Mouse (Mus musculus) hindbrain, embryonic 10.5 days (tissue): ENCODE data around the gene Gramd1b. TPM values are rescaled to one million over a fixed set of nuclear protein-coding genes. Genes with fewer than 3 reads are reported as not detected.

Experiments
- DNase-seq: peaks from one replicate; pipeline ENCODE4 v3.0.0-alpha.2; 2017; ENCODE audit warnings: low spot score
- H3K27ac ChIP-seq: fragments of 300-500 bp; sonication (generic); 2 replicates; pipeline ENCODE4 v1.5.1; 2016; ENCODE audit warnings: mild to moderate bottlenecking, moderate library complexity
- H3K27me3 ChIP-seq: fragments of 300-500 bp; sonication (generic); 2 replicates; pipeline ENCODE4 v1.6.1; 2016; ENCODE audit warnings: mild to moderate bottlenecking; ENCODE audit not compliant: poor library complexity, insufficient read depth, severe bottlenecking
- H3K36me3 ChIP-seq: fragments of 300-500 bp; sonication (generic); 2 replicates; pipeline ENCODE4 v1.6.1; 2016; ENCODE audit warnings: mild to moderate bottlenecking, moderate library complexity
- H3K4me1 ChIP-seq: fragments of 300-500 bp; sonication (generic); replicated peaks from 2 replicates; pipeline ENCODE4 v1.6.1; 2016; ENCODE audit warnings: mild to moderate bottlenecking
- H3K4me3 ChIP-seq: fragments of 300-500 bp; sonication (generic); 2 replicates; pipeline ENCODE4 v1.5.1; 2016; ENCODE audit warnings: mild to moderate bottlenecking, moderate library complexity
- H3K9me3 ChIP-seq: fragments of 300-500 bp; sonication (generic); 2 replicates; pipeline ENCODE4 v1.6.1; 2016; ENCODE audit warnings: mild to moderate bottlenecking, moderate library complexity
- WGBS: fragments of 180-500 bp; shearing (Covaris S2); methylation state at CpG from one replicate; pipeline ENCODE4 v1.1.7; 2016; 5-methylcytosine and 5-hydroxymethylcytosine counted together
- polyA plus RNA-seq: library from polyadenylated mRNA; unstranded; fragments of >200 nt; fragmentation: Nextera tagmentation; extraction: Ambion mirVana; gene quantifications from 2 replicates; pipeline ENCODE4 v1.2.1, GENCODE M21; 2016

Gene Gramd1b
- polyA plus RNA-seq, 1 experiment from 2014 or later, result 4.6 TPM

GRCm38 (mm10) chr9:40397036-40397435 lies 134.1 kb downstream of the Gramd1b start:
- peak; percentile 56 for DNase-seq
- H3K9me3 ChIP-seq, result no peaks in the 10 kb centered on the region
- H3K4me1 ChIP-seq, result peaks cover 16% of the 10 kb centered on the region
- no peaks in the 10 kb centered on the region for H3K36me3 ChIP-seq
- H3K27ac ChIP-seq, result peak overlapping the region; percentile 72
- H3K4me3 ChIP-seq, result peak overlapping the region; percentile 36
- no peaks in the 10 kb centered on the region for H3K27me3 ChIP-seq
- 25% methylated on average over 2 of the region's 2 CpGs for WGBS

GRCm38 (mm10) chr9:40396171-40396570 lies 135.0 kb downstream of the Gramd1b start:
- Histone ChIP-seq H3K4me1 (peaks cover 21% of the 10 kb centered on the region), H3K9me3 (no peaks in the 10 kb centered on the region), H3K27ac (no peak overlapping the region), H3K4me3 (no peak overlapping the region), H3K36me3 (no peaks in the 10 kb centered on the region), H3K27me3 (no peaks in the 10 kb centered on the region)
- DNase-seq, result no peak
- WGBS, result 91% methylated on average over 2 of the region's 2 CpGs

GRCm38 (mm10) chr9:40391852-40392695 lies 139.1 kb downstream of the Gramd1b start:
- Histone ChIP-seq H3K36me3 (no peaks in the 10 kb centered on the region), H3K4me3 (peak overlapping the region; percentile 45), H3K27me3 (no peaks in the 10 kb centered on the region), H3K4me1 (peaks cover 26% of the 10 kb centered on the region), H3K9me3 (no peaks in the 10 kb centered on the region), H3K27ac (peak overlapping the region; percentile 87)
- 19% methylated on average over 20 of the region's 20 CpGs for WGBS
- DNase-seq, result peak; percentile 81

GRCm38 (mm10) chr9:40391359-40391758 lies 139.8 kb downstream of the Gramd1b start:
- WGBS, result 53% methylated on average over 17 of the region's 17 CpGs

GRCm38 (mm10) chr9:40390904-40391303 lies 140.3 kb downstream of the Gramd1b start:
- Histone ChIP-seq H3K4me1 (peaks cover 24% of the 10 kb centered on the region), H3K27ac (peak overlapping the region; percentile 87; the same call in 1 of the 2 replicates), H3K4me3 (peak overlapping the region; percentile 45; the same call in 1 of the 2 replicates), H3K36me3 (no peaks in the 10 kb centered on the region), H3K9me3 (no peaks in the 10 kb centered on the region), H3K27me3 (no peaks in the 10 kb centered on the region)
- 34% methylated on average over 8 of the region's 8 CpGs for WGBS
- DNase-seq, result no peak

More at GRCm38 (mm10) chr9:40391359-40391758, 139.8 kb downstream of the Gramd1b start:
- H3K4me3 ChIP-seq, result peak overlapping the region; percentile 45
- no peaks in the 10 kb centered on the region for H3K9me3 ChIP-seq
- no peaks in the 10 kb centered on the region for H3K36me3 ChIP-seq
- H3K27ac ChIP-seq, result peak overlapping the region; percentile 87
- DNase-seq, result no peak
- no peaks in the 10 kb centered on the region for H3K27me3 ChIP-seq
- peaks cover 24% of the 10 kb centered on the region for H3K4me1 ChIP-seq

- 92% methylated on average over 8 of the region's 8 CpGs for WGBS
- H3K9me3 ChIP-seq, result no peaks in the 10 kb centered on the region
- no peak overlapping the region for H3K27ac ChIP-seq
- H3K36me3 ChIP-seq, result no peaks in the 10 kb centered on the region
- peaks cover 24% of the 10 kb centered on the region for H3K4me1 ChIP-seq
- H3K27me3 ChIP-seq, result no peaks in the 10 kb centered on the region
- no peak for DNase-seq
- no peak overlapping the region for H3K4me3 ChIP-seq
These were observed 140.8 kb downstream of the Gramd1b start for GRCm38 (mm10) chr9:40390396-40390760.

GRCm38 (mm10) chr9:40389669-40390395 lies 141.4 kb downstream of the Gramd1b start:
- Histone ChIP-seq H3K4me1 (peaks cover 24% of the 10 kb centered on the region), H3K27ac (no peak overlapping the region), H3K4me3 (no peak overlapping the region), H3K36me3 (no peaks in the 10 kb centered on the region), H3K27me3 (no peaks in the 10 kb centered on the region), H3K9me3 (no peaks in the 10 kb centered on the region)
- DNase-seq, result no peak
- WGBS, result 88% methylated on average over 8 of the region's 8 CpGs

- 86% methylated on average over 6 of the region's 6 CpGs for WGBS
- Histone ChIP-seq H3K27ac (no peak overlapping the region), H3K27me3 (no peaks in the 10 kb centered on the region), H3K36me3 (no peaks in the 10 kb centered on the region), H3K9me3 (no peaks in the 10 kb centered on the region), H3K4me1 (peaks cover 24% of the 10 kb centered on the region), H3K4me3 (no peak overlapping the region)
- no peak for DNase-seq
These were observed 142.0 kb downstream of the Gramd1b start for GRCm38 (mm10) chr9:40389175-40389574.

- 89% methylated on average over 5 of the region's 5 CpGs for WGBS
- no peaks in the 10 kb centered on the region for H3K9me3 ChIP-seq
- no peak overlapping the region for H3K27ac ChIP-seq
- no peaks in the 10 kb centered on the region for H3K27me3 ChIP-seq
- no peak overlapping the region for H3K4me3 ChIP-seq
- H3K36me3 ChIP-seq, result no peaks in the 10 kb centered on the region
- no peak for DNase-seq
- H3K4me1 ChIP-seq, result peaks cover 11% of the 10 kb centered on the region
These were observed 146.4 kb downstream of the Gramd1b start for GRCm38 (mm10) chr9:40384781-40385180.

GRCm38 (mm10) chr9:40382508-40382907 lies 148.7 kb downstream of the Gramd1b start:
- H3K4me1 ChIP-seq, result peaks cover 11% of the 10 kb centered on the region
- no peak overlapping the region for H3K4me3 ChIP-seq
- no peaks in the 10 kb centered on the region for H3K36me3 ChIP-seq
- DNase-seq, result no peak
- no peak overlapping the region for H3K27ac ChIP-seq
- H3K27me3 ChIP-seq, result no peaks in the 10 kb centered on the region
- H3K9me3 ChIP-seq, result no peaks in the 10 kb centered on the region
- 79% methylated on average over 3 of the region's 3 CpGs for WGBS

- no peaks in the 10 kb centered on the region for H3K9me3 ChIP-seq
- peak overlapping the region; percentile 62 for H3K27ac ChIP-seq
- peaks cover 15% of the 10 kb centered on the region for H3K4me1 ChIP-seq
- 10% methylated on average over 15 of the region's 15 CpGs for WGBS
- DNase-seq, result peak; percentile 37
- no peaks in the 10 kb centered on the region for H3K36me3 ChIP-seq
- H3K4me3 ChIP-seq, result peak overlapping the region; percentile 18; the same call in 1 of the 2 replicates
- H3K27me3 ChIP-seq, result no peaks in the 10 kb centered on the region
These were observed 149.5 kb downstream of the Gramd1b start for GRCm38 (mm10) chr9:40381416-40382411.

- no peaks in the 10 kb centered on the region for H3K36me3 ChIP-seq
- peaks cover 39% of the 10 kb centered on the region for H3K4me1 ChIP-seq
- no peaks in the 10 kb centered on the region for H3K9me3 ChIP-seq
- 0 out of 2 replicates have a peak, but pooled peaks cover 3% of the 10 kb centered on the region for H3K27me3 ChIP-seq
- H3K4me3 ChIP-seq, result no peak overlapping the region
- peak overlapping the region; percentile 77 for H3K27ac ChIP-seq
- 65% methylated on average over 9 of the region's 9 CpGs for WGBS
- no peak for DNase-seq
These were observed 154.3 kb downstream of the Gramd1b start for GRCm38 (mm10) chr9:40376711-40377410.
